Mouse (Mus musculus) granulocyte monocyte progenitor cell, adult 5-6 weeks (primary cell): ENCODE results near the gene Cd160. TPM values are rescaled to one million over a fixed set of nuclear protein-coding genes. Genes with fewer than 3 reads are reported as not detected.

Experiments used
- ATAC-seq: replicated peaks from 2 replicates; pipeline ENCODE4 v1.8.0; 2016; ENCODE audit warnings: mild to moderate bottlenecking, moderate TSS enrichment, inconsistent platforms; ENCODE audit not compliant: poor library complexity, severe bottlenecking
- total RNA-seq, 2 experiments: library from RNA; stranded (forward) in 1 of 2; stranded (reverse) in 1 of 2; fragments of 200-712, 200-1000 nt in 1 of 2; fragments of >200 nt in 1 of 2; fragmentation: Nextera tagmentation in 1 of 2; gene quantifications; 2 replicates each; pipeline ENCODE4 v1.2.3; 2014 to 2017

The Cd160 gene
- total RNA-seq, 2 experiments from 2014 or later, result 0.62 TPM; not detected in 1

DNA sequence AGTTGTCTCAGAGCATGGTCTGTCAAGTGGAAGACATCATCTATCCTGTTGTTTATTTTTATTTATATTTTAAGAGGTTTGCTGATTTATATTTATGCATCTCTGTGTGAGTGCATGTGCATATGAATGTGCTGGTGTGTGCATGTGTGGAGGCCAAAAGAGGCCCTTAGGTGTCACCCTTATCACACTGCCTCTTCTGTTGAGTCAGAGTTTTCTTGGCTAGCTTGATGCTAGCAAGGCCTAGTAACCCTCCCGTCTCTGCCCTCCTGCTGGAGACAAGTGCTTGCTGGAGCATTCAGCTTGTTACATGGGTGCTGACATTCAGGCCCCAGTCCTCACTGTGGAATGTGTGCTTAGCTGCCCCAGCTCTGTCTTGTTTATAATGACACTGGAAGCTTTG lies 56.2 kb downstream of the Cd160 start:
- ATAC-seq, result no peak

DNA sequence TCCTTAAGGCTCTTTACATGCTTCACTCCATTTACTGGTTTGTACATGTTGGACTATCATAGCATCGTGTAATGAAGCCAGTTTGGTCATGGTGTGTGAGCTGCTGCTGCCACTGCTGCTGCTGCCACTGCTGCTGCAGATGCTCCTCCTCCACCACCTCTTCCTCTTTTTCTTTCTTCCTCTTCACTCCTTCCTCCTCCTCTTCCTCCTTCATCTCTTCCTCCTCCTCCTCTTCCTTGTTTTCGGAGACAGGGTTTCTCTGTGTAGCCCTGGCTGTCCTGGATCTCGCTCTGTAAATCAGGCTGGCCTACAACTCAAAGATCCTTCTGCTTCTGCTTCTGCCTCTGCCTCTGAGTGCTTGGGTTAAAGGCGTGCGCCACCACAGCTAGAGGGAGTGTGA lies 59.2 kb downstream of the Cd160 start:
- ATAC-seq, result peak; percentile 95

DNA sequence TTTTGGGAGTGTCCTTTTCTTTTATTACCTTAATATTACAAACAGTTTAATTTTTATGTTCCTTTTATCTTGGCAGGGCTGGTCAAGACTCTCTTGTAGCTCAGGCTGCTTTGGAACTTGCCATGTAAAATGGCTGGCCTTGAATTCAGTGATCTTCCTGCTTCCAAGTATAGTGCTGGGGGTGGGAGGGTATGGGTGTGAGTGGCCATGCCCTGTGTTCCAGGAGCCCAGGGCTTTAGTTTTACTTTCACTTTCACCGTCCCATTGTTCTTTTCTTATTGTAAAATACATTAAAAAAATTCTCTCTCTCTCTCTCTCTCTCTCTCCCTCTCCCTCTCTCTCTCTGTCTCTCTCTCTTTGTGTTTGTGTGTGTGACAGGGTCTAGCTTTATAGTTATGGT lies 64.6 kb downstream of the Cd160 start:
- ATAC-seq, result peak; percentile 45; the same call in 1 of the 2 replicates

DNA sequence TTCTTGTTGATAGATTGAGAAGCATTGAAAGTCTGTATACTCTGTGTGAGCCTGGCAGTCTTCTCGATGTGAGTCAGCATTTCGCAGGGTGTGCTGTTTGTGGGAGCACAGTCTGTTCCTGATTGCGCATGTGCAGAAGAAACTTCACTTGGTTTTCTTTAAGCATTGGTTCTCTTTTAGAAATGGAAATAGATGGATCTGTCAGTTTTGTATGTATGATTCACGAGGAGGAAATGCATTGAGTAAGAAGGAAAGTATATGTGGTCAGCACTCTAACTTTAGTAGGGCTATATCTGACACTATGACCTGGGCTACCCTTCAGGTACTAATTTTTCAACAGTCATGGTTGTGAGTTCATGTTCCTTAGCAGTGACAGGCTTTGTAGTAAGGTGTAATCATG lies 69.5 kb downstream of the Cd160 start:
- ATAC-seq, result peak; percentile 93

DNA sequence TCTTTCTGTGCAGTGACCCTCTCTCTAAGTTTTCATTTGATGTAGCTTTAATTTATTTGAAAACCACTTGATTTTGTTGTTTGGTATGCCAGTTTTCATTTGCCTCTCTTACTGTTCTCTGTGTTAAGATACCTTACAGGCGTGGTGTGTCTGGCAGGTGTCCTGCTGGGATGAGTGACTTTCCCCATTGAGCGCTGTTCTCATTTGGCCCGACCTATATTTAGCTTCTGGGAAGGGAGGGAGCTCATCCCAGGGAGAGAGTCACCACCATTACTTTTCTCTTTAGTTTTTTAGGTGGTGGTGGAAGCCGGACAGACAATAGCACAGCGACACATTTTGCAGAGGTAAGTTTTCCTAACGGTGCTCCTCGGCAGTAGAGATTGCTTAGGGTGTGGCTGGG lies 71.5 kb downstream of the Cd160 start:
- ATAC-seq, result no peak

DNA sequence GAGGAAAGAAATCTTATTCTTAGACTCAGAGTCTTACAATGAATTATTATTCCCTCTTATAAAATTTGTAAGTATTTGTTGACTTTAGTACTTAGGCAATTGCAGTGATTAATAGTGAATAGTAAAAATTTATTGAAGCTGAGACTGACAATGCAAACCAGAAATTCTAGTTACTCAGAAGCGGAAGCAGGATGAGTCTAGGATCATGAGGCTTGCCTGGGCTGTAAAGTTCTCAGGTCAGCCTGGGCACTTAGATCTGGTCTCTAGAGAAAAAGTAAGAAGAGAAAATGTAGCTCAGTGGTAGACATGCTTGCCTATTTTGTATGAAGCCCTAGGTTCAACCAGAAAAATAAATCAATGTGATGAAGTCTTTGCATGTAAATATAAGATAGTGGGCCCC lies 73.2 kb downstream of the Cd160 start:
- no peak for ATAC-seq

Other genes with a start within 250 kb of the Cd160 start
- gene Polr3gl, start 235.2 kb downstream of the Cd160 start, total RNA-seq (2014; fragmentation: Nextera tagmentation), result 15.6 and 43.7 TPM in 2 replicates
- 50.5 and 57.8 TPM in 2 replicates for gene Polr3gl, start 235.2 kb downstream of the Cd160 start, total RNA-seq (2017)
- gene Ankrd34a, start 232.7 kb downstream of the Cd160 start, total RNA-seq (2014; fragmentation: Nextera tagmentation), result not detected in 2 replicates
- gene Ankrd34a, start 232.7 kb downstream of the Cd160 start, total RNA-seq (2017), result not detected in 2 replicates
- 2.2 and 2.3 TPM in 2 replicates for gene Lix1l, start 228.2 kb downstream of the Cd160 start, total RNA-seq (2014; fragmentation: Nextera tagmentation)
- 1.7 and 2.1 TPM in 2 replicates for gene Lix1l, start 228.2 kb downstream of the Cd160 start, total RNA-seq (2017)
- gene Rbm8a, start 199.4 kb downstream of the Cd160 start, total RNA-seq (2014; fragmentation: Nextera tagmentation), result 112 and 120 TPM in 2 replicates
- gene Rbm8a, start 199.4 kb downstream of the Cd160 start, total RNA-seq (2017), result 64.5 and 64.7 TPM in 2 replicates
- gene Pex11b, start 194.0 kb downstream of the Cd160 start, total RNA-seq (2014; fragmentation: Nextera tagmentation), result 23.6 and 41.6 TPM in 2 replicates
- 14.5 and 20.1 TPM in 2 replicates for gene Pex11b, start 194.0 kb downstream of the Cd160 start, total RNA-seq (2017)
- gene Gm42957, start 193.9 kb downstream of the Cd160 start, total RNA-seq (2014; fragmentation: Nextera tagmentation), result 0.15 TPM in 1 of 2 replicates, not detected in the other
- not detected in 2 replicates for gene Gm42957, start 193.9 kb downstream of the Cd160 start, total RNA-seq (2017)
- gene Itga10, start 183.8 kb downstream of the Cd160 start, total RNA-seq (2014; fragmentation: Nextera tagmentation), result 1.3 TPM in 1 of 2 replicates, not detected in the other
- 0.34 TPM in 1 of 2 replicates, not detected in the other for gene Itga10, start 183.8 kb downstream of the Cd160 start, total RNA-seq (2017)
- not detected in 2 replicates for gene Ankrd35, start 159.2 kb downstream of the Cd160 start, total RNA-seq (2014; fragmentation: Nextera tagmentation)
- gene Ankrd35, start 159.2 kb downstream of the Cd160 start, total RNA-seq (2017), result not detected in 2 replicates
- gene Pias3, start 133.0 kb downstream of the Cd160 start, total RNA-seq (2014; fragmentation: Nextera tagmentation), result 8.1 and 14.4 TPM in 2 replicates
- gene Pias3, start 133.0 kb downstream of the Cd160 start, total RNA-seq (2017), result 3.3 and 8.2 TPM in 2 replicates
- gene Nudt17, start 120.8 kb downstream of the Cd160 start, total RNA-seq (2014; fragmentation: Nextera tagmentation), result not detected in 2 replicates
- gene Nudt17, start 120.8 kb downstream of the Cd160 start, total RNA-seq (2017), result 0.31 TPM in 1 of 2 replicates, not detected in the other
- gene Polr3c, start 101.7 kb downstream of the Cd160 start, total RNA-seq (2014; fragmentation: Nextera tagmentation), result 30.8 and 38.8 TPM in 2 replicates
- 22.4 and 22.5 TPM in 2 replicates for gene Polr3c, start 101.7 kb downstream of the Cd160 start, total RNA-seq (2017)
- 41.1 and 65.6 TPM in 2 replicates for gene Rnf115, start 101.7 kb downstream of the Cd160 start, total RNA-seq (2014; fragmentation: Nextera tagmentation)
- 55.3 and 71.5 TPM in 2 replicates for gene Rnf115, start 101.7 kb downstream of the Cd160 start, total RNA-seq (2017)
- gene Pdzk1, start 67 bp downstream of the Cd160 start, total RNA-seq (2014; fragmentation: Nextera tagmentation), result not detected in 2 replicates
- not detected in 2 replicates for gene Pdzk1, start 67 bp downstream of the Cd160 start, total RNA-seq (2017)
- gene Gja5, start 75.3 kb upstream of the Cd160 start, total RNA-seq (2014; fragmentation: Nextera tagmentation), result not detected in 2 replicates
- gene Gja5, start 75.3 kb upstream of the Cd160 start, total RNA-seq (2017), result 0.15 TPM in 1 of 2 replicates, not detected in the other
- gene Gpr89, start 76.0 kb upstream of the Cd160 start, total RNA-seq (2014; fragmentation: Nextera tagmentation), result 18.5 and 27.2 TPM in 2 replicates
- gene Gpr89, start 76.0 kb upstream of the Cd160 start, total RNA-seq (2017), result 29.8 and 36.2 TPM in 2 replicates
- not detected in 2 replicates for gene Gja8, start 96.7 kb upstream of the Cd160 start, total RNA-seq (2014; fragmentation: Nextera tagmentation)
- not detected in 2 replicates for gene Gja8, start 96.7 kb upstream of the Cd160 start, total RNA-seq (2017)